Mouse (Mus musculus): ENCODE results near the gene Slc10a1.
A peak's percentile ranks its signal among the peaks of the same experiment; 100 is the strongest.

Slc10a1 gene

GRCm38 (mm10) chr12:80968605-80969004, at the start of gene Slc10a1:
Gene Slc10a1, minus strand, starts transcription at chr12:80968705.
- DNase-seq, result no peak

- no peak for DNase-seq
These were observed 49.1 kb upstream of the Slc10a1 start for GRCm38 (mm10) chr12:81017624-81018023.

- no peak for DNase-seq
These were observed 45.0 kb upstream of the Slc10a1 start for GRCm38 (mm10) chr12:81013496-81013895.

- DNase-seq, result no peak
These were observed 43.5 kb upstream of the Slc10a1 start for GRCm38 (mm10) chr12:81011994-81012393.

- DNase-seq, result no peak
These were observed 41.3 kb upstream of the Slc10a1 start for GRCm38 (mm10) chr12:81009813-81010212.

GRCm38 (mm10) chr12:81002841-81003635, 34.5 kb upstream of the Slc10a1 start:
- no peak for DNase-seq

- DNase-seq, result no peak
These were observed 32.4 kb upstream of the Slc10a1 start for GRCm38 (mm10) chr12:81000924-81001323.

- no peak for DNase-seq
These were observed 30.2 kb upstream of the Slc10a1 start for GRCm38 (mm10) chr12:80998528-80999221.

GRCm38 (mm10) chr12:80997652-80998051, 29.1 kb upstream of the Slc10a1 start:
- no peak for DNase-seq

GRCm38 (mm10) chr12:80995326-80995725, 26.8 kb upstream of the Slc10a1 start:
- no peak for DNase-seq

- DNase-seq, result no peak
These were observed 25.3 kb upstream of the Slc10a1 start for GRCm38 (mm10) chr12:80993773-80994172.

- DNase-seq, result no peak
These were observed 24.1 kb upstream of the Slc10a1 start for GRCm38 (mm10) chr12:80992540-80993122.

GRCm38 (mm10) chr12:80991806-80992205, 23.3 kb upstream of the Slc10a1 start:
- no peak for DNase-seq

GRCm38 (mm10) chr12:80990901-80991445, 22.5 kb upstream of the Slc10a1 start:
- no peak for DNase-seq

- no peak for DNase-seq
These were observed 19.8 kb upstream of the Slc10a1 start for GRCm38 (mm10) chr12:80988286-80988685.

- DNase-seq, result no peak
These were observed 18.1 kb upstream of the Slc10a1 start for GRCm38 (mm10) chr12:80986628-80987027.

GRCm38 (mm10) chr12:80983695-80984094, 15.2 kb upstream of the Slc10a1 start:
- DNase-seq, result peak; percentile 45 to 57

GRCm38 (mm10) chr12:80982326-80982725, 13.8 kb upstream of the Slc10a1 start:
- DNase-seq, result peak; percentile 85 to 87

GRCm38 (mm10) chr12:80975939-80976671, 7.6 kb upstream of the Slc10a1 start:
- no peak for DNase-seq

GRCm38 (mm10) chr12:80971756-80972155, 3.3 kb upstream of the Slc10a1 start:
- no peak for DNase-seq

- DNase-seq, result no peak
These were observed 1.7 kb upstream of the Slc10a1 start for GRCm38 (mm10) chr12:80970181-80970705.

- DNase-seq, result no peak
These were observed 587 bp downstream of the Slc10a1 start for GRCm38 (mm10) chr12:80967918-80968317.
